Mouse (Mus musculus) limb, embryonic 15.5 days (tissue): ENCODE measurements around the gene Olfr1375. TPM values are rescaled to one million over a fixed set of nuclear protein-coding genes. Genes with fewer than 3 reads are reported as not detected.
"Not testable (repeated sequence)": the region's sequence is repeated elsewhere in the genome, so short reads cannot be mapped to it uniquely, and the experiment has no call there.

Experiments
- ATAC-seq: fragments of 200-750 bp; cut with Nextera tagmentation; 2 replicates; pipeline ENCODE4 v1.8.0; 2017; ENCODE audit warnings: low read depth, moderate TSS enrichment; ENCODE audit not compliant: insufficient number of reproducible peaks, low FRiP score, low TSS enrichment
- H3K27ac ChIP-seq: fragments of 300-500 bp; sonication (generic); 2 replicates; pipeline ENCODE4 v1.5.1; 2015; ENCODE audit warnings: moderate library complexity, mild to moderate bottlenecking, inconsistent platforms
- H3K27me3 ChIP-seq: fragments of 300-500 bp; sonication (generic); 2 replicates; pipeline ENCODE4 v1.6.1; 2015; ENCODE audit warnings: inconsistent platforms
- H3K36me3 ChIP-seq: fragments of 300-500 bp; sonication (generic); 2 replicates; pipeline ENCODE4 v1.6.1; 2015; ENCODE audit warnings: inconsistent platforms
- H3K4me1 ChIP-seq: fragments of 300-500 bp; sonication (generic); 2 replicates; pipeline ENCODE4 v1.6.1; 2015; ENCODE audit warnings: inconsistent platforms
- H3K4me2 ChIP-seq: fragments of 300-500 bp; sonication (generic); 2 replicates; pipeline ENCODE4 v1.6.1; 2015; ENCODE audit warnings: mild to moderate bottlenecking, inconsistent platforms
- H3K4me3 ChIP-seq: fragments of 300-500 bp; sonication (generic); 2 replicates; pipeline ENCODE4 v1.5.1; 2015; ENCODE audit warnings: mild to moderate bottlenecking, inconsistent platforms
- H3K9ac ChIP-seq: fragments of 300-500 bp; sonication (generic); 2 replicates; pipeline ENCODE4 v1.6.1; 2015; ENCODE audit warnings: inconsistent platforms
- H3K9me3 ChIP-seq: fragments of 300-500 bp; sonication (generic); 2 replicates; pipeline ENCODE4 v1.6.1; 2016; ENCODE audit warnings: inconsistent platforms
- WGBS: fragments of 180-500 bp; shearing (Covaris S2); methylation state at CpG from one replicate; pipeline ENCODE4 v1.1.7; 2015; 5-methylcytosine and 5-hydroxymethylcytosine counted together
- polyA plus RNA-seq: library from polyadenylated mRNA; unstranded; fragments of >200 nt; fragmentation: Nextera tagmentation; extraction: Ambion mirVana; gene quantifications from 2 replicates; pipeline ENCODE4 v1.2.1, GENCODE M21; 2015

Gene Olfr1375
- polyA plus RNA-seq, result not detected in 2 replicates

DNA sequence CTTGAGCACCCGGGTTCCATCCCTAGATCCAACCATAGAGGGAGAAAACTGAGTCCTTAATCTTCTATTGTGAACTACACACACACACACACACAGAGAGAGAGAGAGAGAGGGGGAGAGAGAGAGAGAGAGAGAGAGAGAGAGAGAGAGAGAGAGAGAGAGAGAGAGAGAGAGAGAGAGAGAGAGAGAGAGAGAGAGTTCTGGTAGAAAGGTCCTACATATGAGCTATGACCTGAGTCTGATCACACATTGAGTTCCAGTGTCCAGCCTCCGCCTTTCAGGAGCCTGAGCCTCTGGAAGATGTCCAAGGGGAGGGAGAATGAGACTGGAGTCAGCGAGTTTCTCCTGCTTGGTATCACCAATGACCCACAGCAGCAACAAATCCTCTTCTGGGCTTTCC lies at the start of gene Olfr1375:
Olfr1375 (plus strand) TSS at position 301 of the 400 bp plus-strand sequence.
- H3K4me2 ChIP-seq, H3K36me3 ChIP-seq, H3K27me3 ChIP-seq, H3K4me3 ChIP-seq, H3K9me3 ChIP-seq, H3K27ac ChIP-seq, ATAC-seq, H3K4me1 ChIP-seq, H3K9ac ChIP-seq: not testable (repeated sequence)
- WGBS, result 75% methylated on average over 3 of the region's 3 CpGs

DNA sequence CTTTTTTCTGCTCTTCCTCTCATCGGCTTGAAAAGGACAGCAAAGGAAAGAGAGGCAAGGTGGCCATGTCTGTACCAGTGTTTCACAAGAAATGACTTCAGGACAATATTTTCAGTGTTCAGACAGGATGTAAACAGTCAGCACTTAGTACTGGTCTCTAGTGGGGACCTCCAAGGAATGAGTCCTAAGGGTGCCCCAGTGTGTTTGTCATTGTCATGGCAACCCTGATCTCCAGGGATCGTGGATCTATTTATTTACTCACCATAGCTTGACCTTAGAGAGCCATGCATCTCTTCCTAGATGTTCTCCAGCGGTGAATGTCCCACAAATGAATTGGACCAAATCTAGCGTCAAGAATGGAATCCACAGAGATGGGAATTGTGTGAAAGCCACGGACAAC lies 44.6 kb upstream of the Olfr1375 start, which contains the start of gene Olfr51:
Olfr51 (plus strand) TSS at position 301 of the 400 bp plus-strand sequence.
- ATAC-seq, result no peak
- no peaks in the 10 kb centered on the region for H3K36me3 ChIP-seq
- 75% methylated on average over 5 of the region's 5 CpGs for WGBS
- no peak within 1 kb of the TSS for H3K4me3 ChIP-seq
- H3K27me3 ChIP-seq, result no peaks in the 10 kb centered on the region
- H3K9ac ChIP-seq, result no peak within 1 kb of the TSS
- H3K9me3 ChIP-seq, result no peaks in the 10 kb centered on the region
- H3K4me2 ChIP-seq, result no peak within 1 kb of the TSS
- H3K4me1 ChIP-seq, result no peaks in the 10 kb centered on the region
- no peak within 1 kb of the TSS for H3K27ac ChIP-seq

DNA sequence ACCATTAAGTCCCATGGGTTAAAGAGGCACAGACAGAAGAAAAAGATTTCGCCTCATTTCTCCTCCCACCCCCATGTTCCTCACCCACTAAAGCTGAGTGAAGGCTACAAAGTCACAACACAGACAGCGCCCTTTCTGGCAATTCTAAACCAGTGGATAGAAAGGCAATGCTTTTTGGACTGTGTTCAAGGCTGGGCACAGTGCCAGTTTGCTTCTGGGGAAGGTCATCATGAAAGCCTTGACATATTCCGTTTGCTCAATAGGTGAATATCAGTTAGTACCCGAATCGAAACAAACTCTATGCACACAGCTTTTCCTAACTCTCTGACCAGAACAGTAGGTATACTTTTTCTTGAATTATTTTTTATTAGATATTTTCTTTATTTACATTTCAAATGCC lies 36.1 kb upstream of the Olfr1375 start:
- Histone ChIP-seq H3K4me1 (no peaks in the 10 kb centered on the region), H3K9me3 (no peaks in the 10 kb centered on the region), H3K4me3 (no peak overlapping the region), H3K4me2 (no peak overlapping the region), H3K27ac (no peak overlapping the region), H3K9ac (no peak overlapping the region), H3K36me3 (no peaks in the 10 kb centered on the region), H3K27me3 (no peaks in the 10 kb centered on the region)
- ATAC-seq, result no peak
- WGBS, result 70% methylated on average over 5 of the region's 5 CpGs

DNA sequence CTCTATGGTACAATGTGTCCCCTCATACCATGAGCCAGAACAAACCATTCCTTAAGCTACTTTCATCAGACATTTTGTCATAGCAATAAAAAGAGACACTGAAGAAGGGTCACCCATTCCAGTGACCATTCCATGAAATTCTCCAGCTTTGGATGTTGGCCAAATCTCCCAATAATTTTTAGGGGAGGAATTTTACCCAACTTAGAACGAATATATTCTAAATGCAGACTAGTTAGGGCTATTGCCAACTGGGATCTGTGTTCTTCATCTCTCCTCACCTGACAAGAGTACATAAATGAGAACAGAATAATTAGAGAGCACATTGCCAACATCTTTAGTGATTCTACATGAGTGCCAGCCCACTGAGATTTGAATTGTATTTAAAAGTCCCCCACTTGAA lies 34.0 kb upstream of the Olfr1375 start, which contains the start of gene Olfr54:
Olfr54 (plus strand) TSS at position 301 of the 400 bp plus-strand sequence.
- H3K27me3 ChIP-seq, result no peaks in the 10 kb centered on the region
- 65% methylated on average over 1 of the region's 1 CpGs for WGBS
- no peaks in the 10 kb centered on the region for H3K36me3 ChIP-seq
- no peak within 1 kb of the TSS for H3K9ac ChIP-seq
- no peaks in the 10 kb centered on the region for H3K4me1 ChIP-seq
- no peak within 1 kb of the TSS for H3K27ac ChIP-seq
- ATAC-seq, result no peak
- H3K4me3 ChIP-seq, result no peak within 1 kb of the TSS
- no peak within 1 kb of the TSS for H3K4me2 ChIP-seq
- H3K9me3 ChIP-seq, result no peaks in the 10 kb centered on the region

GRCm38 (mm10) chr11:51016341-51016740 lies 31.6 kb upstream of the Olfr1375 start:
- Histone ChIP-seq H3K9ac (no peak overlapping the region), H3K4me1 (no peaks in the 10 kb centered on the region), H3K9me3 (no peaks in the 10 kb centered on the region), H3K4me3 (no peak overlapping the region), H3K36me3 (no peaks in the 10 kb centered on the region), H3K27ac (no peak overlapping the region), H3K27me3 (no peaks in the 10 kb centered on the region), H3K4me2 (no peak overlapping the region)
- ATAC-seq, result no peak
- WGBS, result 44% methylated on average over 2 of the region's 2 CpGs

DNA sequence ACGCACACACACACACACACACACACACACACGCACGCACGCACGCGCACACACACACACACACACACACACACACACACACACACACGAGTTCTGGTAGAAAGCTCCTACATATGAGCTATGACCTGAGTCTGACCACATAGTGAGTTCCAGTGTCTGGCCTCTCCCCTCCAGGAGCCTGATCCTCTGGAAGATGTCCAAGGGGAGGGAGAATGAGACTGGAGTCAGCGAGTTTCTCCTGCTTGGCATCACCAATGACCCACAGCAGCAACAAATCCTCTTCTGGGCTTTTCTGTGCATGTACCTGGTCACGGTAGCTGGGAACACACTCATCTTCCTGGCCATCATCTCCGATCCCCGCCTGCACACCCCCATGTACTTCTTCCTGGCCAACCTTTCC lies 21.1 kb upstream of the Olfr1375 start:
- not testable (repeated sequence) for H3K4me2 ChIP-seq, H3K4me1 ChIP-seq, H3K27me3 ChIP-seq, H3K4me3 ChIP-seq, ATAC-seq, H3K36me3 ChIP-seq, H3K9ac ChIP-seq, H3K9me3 ChIP-seq, H3K27ac ChIP-seq
- 89% methylated on average over 11 of the region's 11 CpGs for WGBS

GRCm38 (mm10) chr11:51029381-51029780 lies 18.5 kb upstream of the Olfr1375 start:
- 40% methylated on average over 8 of the region's 8 CpGs for WGBS

GRCm38 (mm10) chr11:51030225-51030624 lies 17.7 kb upstream of the Olfr1375 start:
- H3K27ac ChIP-seq, result no peak overlapping the region
- H3K9ac ChIP-seq, result no peak overlapping the region
- WGBS, result 25% methylated on average over 2 of the region's 2 CpGs
- H3K36me3 ChIP-seq, result no peaks in the 10 kb centered on the region
- no peak overlapping the region for H3K4me3 ChIP-seq
- no peaks in the 10 kb centered on the region for H3K9me3 ChIP-seq
- no peak for ATAC-seq
- no peak overlapping the region for H3K4me2 ChIP-seq
- H3K4me1 ChIP-seq, result no peaks in the 10 kb centered on the region
- H3K27me3 ChIP-seq, result no peaks in the 10 kb centered on the region

More at GRCm38 (mm10) chr11:51029381-51029780, 18.5 kb upstream of the Olfr1375 start:
- H3K9me3 ChIP-seq, H3K4me1 ChIP-seq, H3K9ac ChIP-seq, H3K4me3 ChIP-seq, H3K36me3 ChIP-seq, ATAC-seq, H3K4me2 ChIP-seq, H3K27ac ChIP-seq, H3K27me3 ChIP-seq: not testable (repeated sequence)

DNA sequence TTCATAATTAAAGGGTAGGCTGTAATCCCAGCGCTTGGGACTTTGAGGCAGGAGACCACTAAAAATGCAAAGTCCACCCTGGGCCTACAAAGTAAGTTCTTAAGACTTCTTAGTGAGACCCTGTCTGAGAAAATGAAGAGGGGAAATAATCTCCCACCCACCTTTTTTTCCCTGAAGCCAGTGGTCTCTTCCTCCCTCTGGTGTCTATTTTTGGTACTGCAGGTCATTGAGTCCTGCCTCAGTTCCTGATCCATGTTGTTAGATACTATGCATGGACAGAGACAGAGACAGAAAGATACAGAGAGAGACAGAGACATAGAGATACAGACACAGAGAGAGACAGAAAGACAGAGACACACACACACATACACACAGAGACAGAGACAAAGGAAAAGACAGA lies 15.1 kb upstream of the Olfr1375 start:
- H3K4me2 ChIP-seq, result no peak overlapping the region
- WGBS, result 23% methylated on average over 1 of the region's 1 CpGs
- no peaks in the 10 kb centered on the region for H3K36me3 ChIP-seq
- no peak for ATAC-seq
- H3K4me3 ChIP-seq, result no peak overlapping the region
- H3K27me3 ChIP-seq, result no peaks in the 10 kb centered on the region
- no peaks in the 10 kb centered on the region for H3K4me1 ChIP-seq
- no peaks in the 10 kb centered on the region for H3K9me3 ChIP-seq
- no peak overlapping the region for H3K9ac ChIP-seq
- H3K27ac ChIP-seq, result no peak overlapping the region

GRCm38 (mm10) chr11:51034141-51034540 lies 13.8 kb upstream of the Olfr1375 start:
- not testable (repeated sequence) for H3K9me3 ChIP-seq, H3K4me3 ChIP-seq, H3K27me3 ChIP-seq, H3K4me1 ChIP-seq, H3K9ac ChIP-seq, ATAC-seq, H3K36me3 ChIP-seq, H3K4me2 ChIP-seq, H3K27ac ChIP-seq

DNA sequence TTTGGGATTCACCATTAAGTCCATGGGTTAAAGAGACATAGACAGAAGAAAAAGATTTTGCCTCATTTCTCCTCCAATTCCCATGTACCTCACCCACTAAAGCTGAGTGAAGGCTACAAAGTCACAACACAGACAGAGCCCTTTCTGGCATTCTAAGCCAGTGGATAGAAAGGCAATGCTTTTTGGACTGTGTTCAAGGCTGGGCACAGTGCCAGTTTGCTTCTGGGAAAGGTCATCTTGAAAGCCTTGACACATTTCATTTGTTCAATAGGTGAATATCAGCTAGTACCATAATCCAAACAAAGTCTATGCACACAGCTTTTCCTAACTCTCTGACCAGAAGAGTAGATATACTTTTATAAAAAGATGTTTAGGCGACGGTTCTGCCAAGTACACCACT lies 12.0 kb upstream of the Olfr1375 start:
- H3K4me2 ChIP-seq, result no peak overlapping the region
- H3K9me3 ChIP-seq, result no peaks in the 10 kb centered on the region
- no peak overlapping the region for H3K9ac ChIP-seq
- no peak overlapping the region for H3K27ac ChIP-seq
- no peaks in the 10 kb centered on the region for H3K27me3 ChIP-seq
- no peaks in the 10 kb centered on the region for H3K4me1 ChIP-seq
- WGBS, result 89% methylated on average over 2 of the region's 2 CpGs
- no peak for ATAC-seq
- no peaks in the 10 kb centered on the region for H3K36me3 ChIP-seq
- H3K4me3 ChIP-seq, result no peak overlapping the region

- H3K4me2 ChIP-seq, ATAC-seq, H3K36me3 ChIP-seq, H3K4me3 ChIP-seq, H3K27me3 ChIP-seq, H3K27ac ChIP-seq, H3K4me1 ChIP-seq, H3K9ac ChIP-seq, H3K9me3 ChIP-seq: not testable (repeated sequence)
- WGBS, result 67% methylated on average over 3 of the region's 3 CpGs
These were observed 3.1 kb upstream of the Olfr1375 start for GRCm38 (mm10) chr11:51044776-51045175.

- WGBS, result 62% methylated on average over 2 of the region's 2 CpGs
- ATAC-seq, result no peak
- Histone ChIP-seq H3K9me3 (no peaks in the 10 kb centered on the region), H3K4me1 (no peaks in the 10 kb centered on the region), H3K9ac (no peak overlapping the region), H3K27me3 (no peaks in the 10 kb centered on the region), H3K4me2 (no peak overlapping the region), H3K4me3 (no peak overlapping the region), H3K36me3 (no peaks in the 10 kb centered on the region), H3K27ac (no peak overlapping the region)
These were observed 3.8 kb downstream of the Olfr1375 start for GRCm38 (mm10) chr11:51051678-51052077.
